Mouse (Mus musculus): ENCODE measurements around the gene Foxn2. TPM values are rescaled to one million over a fixed set of nuclear protein-coding genes. Genes with fewer than 3 reads are reported as not detected.
A peak's percentile ranks its signal among the peaks of the same experiment; 100 is the strongest.

Gene Foxn2
- polyA plus RNA-seq, 1 experiment from 2014 or later: 9.5 TPM

DNA sequence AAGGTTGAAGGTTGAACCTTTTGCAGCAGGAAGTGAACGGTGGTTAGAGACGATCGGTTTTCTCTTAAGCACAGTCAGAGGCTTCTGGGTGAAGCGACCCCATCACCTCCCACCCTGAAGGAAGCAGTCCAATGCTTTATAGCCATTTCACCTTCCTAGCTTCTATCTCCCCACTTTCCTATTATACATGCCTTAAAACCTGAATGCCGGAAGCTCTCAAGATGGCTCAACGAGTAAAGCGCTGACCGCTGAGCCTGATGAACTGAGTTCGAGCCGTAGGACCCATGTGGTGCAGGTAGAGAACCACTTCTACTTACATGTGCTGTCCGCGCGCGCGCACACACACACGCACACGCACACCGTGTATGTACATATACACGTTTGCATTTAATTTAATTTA, 35.4 kb upstream of the Foxn2 start:
- Histone ChIP-seq H3K27me3 (ENCODE audit: control insufficient read depth, insufficient read depth, low read length) (peaks cover 9% of the 10 kb centered on the region; the same call in 1 of the 2 replicates), H3K9ac (ENCODE audit: low read length) (no peak overlapping the region), H3K9me3 (ENCODE audit: control insufficient read depth, low read length) (no peaks in the 10 kb centered on the region), H3K36me3 (ENCODE audit: control insufficient read depth, insufficient read depth, low read length) (no peaks in the 10 kb centered on the region), H3K27ac (ENCODE audit: low read depth, low read length) (no peak overlapping the region), H3K4me3 (ENCODE audit: low read depth, low read length) (no peak overlapping the region), H3K4me1 (replicated peaks; ENCODE audit: control insufficient read depth, insufficient read depth, low read length) (peaks cover 7% of the 10 kb centered on the region; the same call in 1 of the 2 replicates), H3K4me2 (ENCODE audit: low read depth, low read length, severe bottlenecking) (peak overlapping the region; percentile 28; the same call in 1 of the 2 replicates)
- peak; percentile 25; the same call in 1 of the 2 replicates for ATAC-seq (replicated peaks; ENCODE audit: low FRiP score)
- DNase-seq (ENCODE audit: low spot score): no peak
- 27% methylated on average over 19 of the region's 19 CpGs for WGBS

DNA sequence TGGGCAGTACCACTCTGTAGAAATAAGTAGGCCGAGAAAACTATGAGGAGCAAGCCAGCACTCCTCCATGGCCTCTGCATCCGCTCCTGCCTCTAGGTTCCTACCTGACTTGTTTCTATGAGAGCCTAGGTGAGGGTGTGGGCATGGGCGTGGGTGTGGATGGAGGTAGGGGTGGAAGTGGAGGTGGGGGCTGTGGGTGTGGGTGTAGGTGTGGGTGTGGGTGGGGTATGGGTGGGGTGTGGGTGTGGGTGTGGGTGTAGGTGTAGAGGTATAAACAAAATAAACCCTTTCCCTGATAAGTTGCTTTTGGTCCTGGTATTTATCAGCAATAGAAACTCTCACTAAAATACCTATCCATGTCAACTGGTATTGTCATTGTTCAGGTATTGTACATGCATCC, 30.8 kb upstream of the Foxn2 start:
- 87% methylated on average over 3 of the region's 3 CpGs for WGBS
- DNase-seq (ENCODE audit: low spot score) (no peak), ATAC-seq (replicated peaks; ENCODE audit: low FRiP score) (no peak)
- Histone ChIP-seq H3K36me3 (ENCODE audit: control insufficient read depth, insufficient read depth, low read length) (no peaks in the 10 kb centered on the region), H3K4me2 (ENCODE audit: low read depth, low read length, severe bottlenecking) (no peak overlapping the region), H3K27me3 (ENCODE audit: control insufficient read depth, insufficient read depth, low read length) (no peaks in the 10 kb centered on the region; the same call in 1 of the 2 replicates), H3K27ac (ENCODE audit: low read depth, low read length) (no peak overlapping the region), H3K9me3 (ENCODE audit: control insufficient read depth, low read length) (no peaks in the 10 kb centered on the region), H3K4me3 (ENCODE audit: low read depth, low read length) (no peak overlapping the region), H3K4me1 (replicated peaks; ENCODE audit: control insufficient read depth, insufficient read depth, low read length) (0 out of 2 replicates have a peak, but pooled peaks cover 2% of the 10 kb centered on the region), H3K9ac (ENCODE audit: low read length) (no peak overlapping the region)

GRCm38 (mm10) chr17:88413155-88413836, 27.2 kb upstream of the Foxn2 start:
- H3K4me3 ChIP-seq (ENCODE audit: low read depth, low read length): no peak overlapping the region
- no peaks in the 10 kb centered on the region for H3K4me1 ChIP-seq (replicated peaks; ENCODE audit: control insufficient read depth, insufficient read depth, low read length)
- DNase-seq (ENCODE audit: low spot score): no peak
- H3K9ac ChIP-seq (ENCODE audit: low read length): no peak overlapping the region
- no peaks in the 10 kb centered on the region for H3K27me3 ChIP-seq (ENCODE audit: control insufficient read depth, insufficient read depth, low read length)
- H3K9me3 ChIP-seq (ENCODE audit: control insufficient read depth, low read length): no peaks in the 10 kb centered on the region
- H3K4me2 ChIP-seq (ENCODE audit: low read depth, low read length, severe bottlenecking): no peak overlapping the region
- H3K36me3 ChIP-seq (ENCODE audit: control insufficient read depth, insufficient read depth, low read length): no peaks in the 10 kb centered on the region
- H3K27ac ChIP-seq (ENCODE audit: low read depth, low read length): no peak overlapping the region
- ATAC-seq (replicated peaks; ENCODE audit: low FRiP score): no peak
- WGBS: 87% methylated on average over 1 of the region's 1 CpGs

DNA sequence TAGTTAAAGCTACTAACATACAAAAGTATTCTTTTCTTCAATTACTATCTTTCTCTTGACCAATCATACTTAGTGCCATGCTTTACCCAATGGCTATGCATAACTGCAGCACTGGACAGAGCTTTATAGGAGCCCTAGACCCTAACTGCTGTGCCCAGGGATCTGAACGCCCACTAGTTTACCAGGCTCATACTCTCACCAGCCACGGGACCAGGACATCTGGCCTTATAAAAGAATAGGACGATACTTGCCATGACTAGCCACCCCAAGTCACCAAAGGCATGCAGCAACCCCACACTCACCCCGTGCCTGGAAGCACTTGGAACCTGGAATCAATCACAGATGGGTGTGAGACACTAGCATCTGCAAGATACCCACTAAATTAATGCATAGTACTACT, 20.1 kb upstream of the Foxn2 start:
- DNase-seq (ENCODE audit: low spot score) (no peak), ATAC-seq (replicated peaks; ENCODE audit: low FRiP score) (no peak)
- 88% methylated on average over 4 of the region's 4 CpGs for WGBS
- H3K9ac ChIP-seq (ENCODE audit: low read length): no peak overlapping the region
- no peaks in the 10 kb centered on the region for H3K36me3 ChIP-seq (ENCODE audit: control insufficient read depth, insufficient read depth, low read length)
- no peaks in the 10 kb centered on the region for H3K9me3 ChIP-seq (ENCODE audit: control insufficient read depth, low read length)
- no peaks in the 10 kb centered on the region for H3K4me1 ChIP-seq (replicated peaks; ENCODE audit: control insufficient read depth, insufficient read depth, low read length)
- H3K4me3 ChIP-seq (ENCODE audit: low read depth, low read length): no peak overlapping the region
- H3K27ac ChIP-seq (ENCODE audit: low read depth, low read length): no peak overlapping the region
- H3K27me3 ChIP-seq (ENCODE audit: control insufficient read depth, insufficient read depth, low read length): no peaks in the 10 kb centered on the region
- no peak overlapping the region for H3K4me2 ChIP-seq (ENCODE audit: low read depth, low read length, severe bottlenecking)

- Histone ChIP-seq H3K9me3 (ENCODE audit: control insufficient read depth, low read length) (no peaks in the 10 kb centered on the region), H3K27me3 (ENCODE audit: control insufficient read depth, insufficient read depth, low read length) (no peaks in the 10 kb centered on the region), H3K4me3 (ENCODE audit: low read depth, low read length) (no peak overlapping the region), H3K36me3 (ENCODE audit: control insufficient read depth, insufficient read depth, low read length) (no peaks in the 10 kb centered on the region), H3K4me2 (ENCODE audit: low read depth, low read length, severe bottlenecking) (no peak overlapping the region), H3K27ac (ENCODE audit: low read depth, low read length) (no peak overlapping the region), H3K9ac (ENCODE audit: low read length) (no peak overlapping the region), H3K4me1 (replicated peaks; ENCODE audit: control insufficient read depth, insufficient read depth, low read length) (no peaks in the 10 kb centered on the region)
- ATAC-seq (replicated peaks; ENCODE audit: low FRiP score): no peak
- 93% methylated on average over 6 of the region's 6 CpGs for WGBS
- no peak for DNase-seq (ENCODE audit: low spot score)
Measured at GRCm38 (mm10) chr17:88421246-88421645, 19.3 kb upstream of the Foxn2 start.

DNA sequence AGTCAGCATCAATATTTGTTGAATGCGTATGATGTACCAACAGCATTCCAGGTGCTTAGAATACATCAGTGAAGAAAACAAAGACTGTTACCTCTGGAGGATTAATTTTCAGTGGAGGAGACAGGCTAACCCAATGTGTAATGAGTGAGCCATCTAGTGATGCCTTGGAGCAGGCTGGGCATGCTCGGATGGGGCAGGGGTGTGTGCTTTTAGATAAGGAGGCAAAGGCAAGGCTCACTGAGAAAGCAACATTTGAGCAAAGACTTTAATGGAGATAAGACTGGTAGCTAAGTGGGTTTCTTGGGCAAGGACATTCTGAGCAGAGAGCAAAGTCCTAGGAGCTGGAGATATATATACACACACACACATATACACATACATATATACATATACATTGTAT, 9.8 kb upstream of the Foxn2 start:
- H3K36me3 ChIP-seq (ENCODE audit: control insufficient read depth, insufficient read depth, low read length): no peaks in the 10 kb centered on the region
- H3K4me3 ChIP-seq (ENCODE audit: low read depth, low read length): no peak overlapping the region
- H3K4me2 ChIP-seq (ENCODE audit: low read depth, low read length, severe bottlenecking): no peak overlapping the region
- H3K4me1 ChIP-seq (replicated peaks; ENCODE audit: control insufficient read depth, insufficient read depth, low read length): no peaks in the 10 kb centered on the region
- no peak overlapping the region for H3K27ac ChIP-seq (ENCODE audit: low read depth, low read length)
- ATAC-seq (replicated peaks; ENCODE audit: low FRiP score) (no peak), DNase-seq (ENCODE audit: low spot score) (no peak)
- WGBS: 86% methylated on average over 2 of the region's 2 CpGs
- no peaks in the 10 kb centered on the region for H3K27me3 ChIP-seq (ENCODE audit: control insufficient read depth, insufficient read depth, low read length)
- no peaks in the 10 kb centered on the region for H3K9me3 ChIP-seq (ENCODE audit: control insufficient read depth, low read length)
- H3K9ac ChIP-seq (ENCODE audit: low read length): no peak overlapping the region

- Histone ChIP-seq H3K36me3 (ENCODE audit: control insufficient read depth, insufficient read depth, low read length) (no peaks in the 10 kb centered on the region), H3K9ac (ENCODE audit: low read length) (no peak overlapping the region), H3K4me1 (replicated peaks; ENCODE audit: control insufficient read depth, insufficient read depth, low read length) (no peaks in the 10 kb centered on the region), H3K27ac (ENCODE audit: low read depth, low read length) (no peak overlapping the region), H3K4me2 (ENCODE audit: low read depth, low read length, severe bottlenecking) (no peak overlapping the region), H3K4me3 (ENCODE audit: low read depth, low read length) (no peak overlapping the region), H3K27me3 (ENCODE audit: control insufficient read depth, insufficient read depth, low read length) (no peaks in the 10 kb centered on the region), H3K9me3 (ENCODE audit: control insufficient read depth, low read length) (no peaks in the 10 kb centered on the region)
- 88% methylated on average over 12 of the region's 12 CpGs for WGBS
- ATAC-seq (replicated peaks; ENCODE audit: low FRiP score): no peak
- DNase-seq (ENCODE audit: low spot score): no peak
Measured at GRCm38 (mm10) chr17:88431486-88431885, 9.0 kb upstream of the Foxn2 start.

DNA sequence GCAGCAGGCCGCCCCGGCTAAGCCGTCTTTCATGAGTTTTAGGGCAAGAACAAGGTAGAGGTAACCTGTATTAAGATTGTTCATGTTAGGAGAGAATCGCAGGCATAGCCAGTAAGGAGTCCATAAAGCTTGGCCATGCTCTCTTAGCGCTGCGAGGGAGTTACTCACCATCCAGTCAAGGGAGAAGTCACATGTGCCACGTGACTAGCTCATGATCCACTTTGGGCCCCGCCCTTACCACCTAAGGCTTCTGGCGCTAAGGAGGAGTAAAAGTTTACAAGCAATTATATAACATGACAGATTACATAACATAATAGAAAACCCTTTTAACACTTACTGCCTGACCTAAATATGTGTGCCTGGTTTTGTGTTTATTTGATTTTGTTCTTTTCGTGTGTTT, 8.5 kb upstream of the Foxn2 start:
- DNase-seq (ENCODE audit: low spot score): no peak
- H3K27ac ChIP-seq (ENCODE audit: low read depth, low read length): no peak overlapping the region
- WGBS: 90% methylated on average over 10 of the region's 10 CpGs
- no peaks in the 10 kb centered on the region for H3K4me1 ChIP-seq (replicated peaks; ENCODE audit: control insufficient read depth, insufficient read depth, low read length)
- no peak overlapping the region for H3K4me2 ChIP-seq (ENCODE audit: low read depth, low read length, severe bottlenecking)
- no peak overlapping the region for H3K4me3 ChIP-seq (ENCODE audit: low read depth, low read length)
- no peaks in the 10 kb centered on the region for H3K9me3 ChIP-seq (ENCODE audit: control insufficient read depth, low read length)
- no peak overlapping the region for H3K9ac ChIP-seq (ENCODE audit: low read length)
- no peak for ATAC-seq (replicated peaks; ENCODE audit: low FRiP score)
- H3K27me3 ChIP-seq (ENCODE audit: control insufficient read depth, insufficient read depth, low read length): no peaks in the 10 kb centered on the region
- no peaks in the 10 kb centered on the region for H3K36me3 ChIP-seq (ENCODE audit: control insufficient read depth, insufficient read depth, low read length)

DNA sequence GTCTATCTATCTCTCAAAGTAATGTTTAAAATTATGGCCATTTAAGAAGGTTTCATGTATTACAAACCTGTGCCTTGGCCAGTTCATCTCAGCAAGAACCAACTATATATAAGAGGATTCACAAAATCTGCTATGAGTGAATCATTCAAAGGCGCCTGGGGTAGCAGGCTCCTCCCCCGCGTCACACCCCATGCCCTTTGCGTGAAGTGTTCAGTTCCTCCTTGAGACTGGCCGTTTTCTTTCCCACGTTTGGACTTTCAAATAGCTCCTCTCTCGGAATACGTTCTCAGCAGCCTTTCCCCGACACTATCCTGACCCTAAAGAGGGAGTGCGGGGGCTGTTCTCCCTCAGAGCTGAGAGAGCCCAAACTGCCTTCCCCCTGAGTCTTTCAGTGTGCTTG, 5.2 kb upstream of the Foxn2 start:
- Histone ChIP-seq H3K27ac (ENCODE audit: low read depth, low read length) (no peak overlapping the region), H3K4me2 (ENCODE audit: low read depth, low read length, severe bottlenecking) (no peak overlapping the region), H3K4me1 (replicated peaks; ENCODE audit: control insufficient read depth, insufficient read depth, low read length) (no peaks in the 10 kb centered on the region), H3K4me3 (ENCODE audit: low read depth, low read length) (no peak overlapping the region), H3K9ac (ENCODE audit: low read length) (no peak overlapping the region), H3K36me3 (ENCODE audit: control insufficient read depth, insufficient read depth, low read length) (no peaks in the 10 kb centered on the region), H3K27me3 (ENCODE audit: control insufficient read depth, insufficient read depth, low read length) (no peaks in the 10 kb centered on the region), H3K9me3 (ENCODE audit: control insufficient read depth, low read length) (no peaks in the 10 kb centered on the region)
- WGBS: 83% methylated on average over 10 of the region's 10 CpGs
- DNase-seq (ENCODE audit: low spot score): no peak
- no peak for ATAC-seq (replicated peaks; ENCODE audit: low FRiP score)

Measured in forebrain, embryonic 11.5 days (tissue).